Mouse (Mus musculus) kidney, adult 9 months (tissue): ENCODE results near the gene Olfr1115.
"Not testable (repeated sequence)": the region's sequence is repeated elsewhere in the genome, so short reads cannot be mapped to it uniquely, and the experiment has no call there.

Source experiments
- DNase-seq: peaks from one replicate; pipeline ENCODE4 v3.0.0; 2022

Olfr1115 gene

GRCm38 (mm10) chr2:87247713-87248112 is at the start of gene Olfr1115:
TSS of gene Olfr1115 (plus strand) at chr2:87248013.
- DNase-seq = no peak

- no peak for DNase-seq
These were observed 39.1 kb upstream of the Olfr1115 start, which contains the start of gene Olfr1113 for GRCm38 (mm10) chr2:87208670-87209069. TSS of gene Olfr1113 (plus strand) at chr2:87208970.

DNA sequence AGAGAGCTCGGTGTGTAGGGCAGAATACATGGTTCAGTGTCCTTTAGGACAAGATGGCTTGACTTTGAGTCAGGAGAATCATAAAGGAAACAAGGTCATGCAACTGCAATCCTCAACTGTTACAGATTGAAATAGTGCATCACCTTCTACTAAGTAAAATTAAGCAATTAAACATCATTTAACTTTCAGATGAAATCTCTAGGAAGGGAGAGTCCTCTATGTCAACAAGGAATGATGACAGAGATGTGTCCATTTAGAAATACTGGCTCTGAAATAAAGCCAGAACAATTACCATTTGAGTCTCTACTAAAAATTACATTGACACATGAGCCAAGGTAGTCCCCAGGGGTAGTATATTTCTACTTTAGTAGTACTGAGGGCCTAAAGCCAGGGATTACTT is 19.4 kb downstream of the Olfr1115 start, which contains the start of gene Olfr1116:
TSS of gene Olfr1116 (plus strand) at position 301 of the 400 bp plus-strand sequence.
- DNase-seq = no peak

- not testable (repeated sequence) for DNase-seq
These were observed 46.2 kb downstream of the Olfr1115 start for GRCm38 (mm10) chr2:87293977-87294376.
